Mouse (Mus musculus): Measurements from ENCODE around the gene Trpm3. TPM values are rescaled to one million over a fixed set of nuclear protein-coding genes. Genes with fewer than 3 reads are reported as not detected.

Trpm3 gene
- polyA plus RNA-seq, 1 experiment from 2014 or later = 0.23 TPM

- H3K9me3 ChIP-seq (ENCODE audit: control insufficient read depth) = no peaks in the 10 kb centered on the region
- H3K27me3 ChIP-seq (replicated peaks; ENCODE audit: control insufficient read depth, insufficient read depth, low read length) = no peaks in the 10 kb centered on the region
- no peaks in the 10 kb centered on the region for H3K4me1 ChIP-seq (replicated peaks; ENCODE audit: control insufficient read depth, insufficient read depth, low read length)
- WGBS = 12% methylated on average over 16 of the region's 16 CpGs
- peak overlapping the region; percentile 60 for H3K4me2 ChIP-seq (replicated peaks; ENCODE audit: low read depth)
- no peaks in the 10 kb centered on the region for H3K36me3 ChIP-seq (ENCODE audit: control insufficient read depth, insufficient read depth)
- TF ChIP-seq CTCF (IDR thresholded peaks at IDR 0.05; ENCODE audit: low read depth) = peak; percentile 97
- peak overlapping the region; percentile 66; the same call in 1 of the 2 replicates for H3K27ac ChIP-seq (ENCODE audit: low read depth, low read length)
- no peak overlapping the region for H3K9ac ChIP-seq (ENCODE audit: low read depth, low read length)
- ATAC-seq = peak; percentile 75
- H3K4me3 ChIP-seq (ENCODE audit: low read depth, low read length) = 0 out of 2 replicates have a peak overlapping the region, but pooled peaks have one; percentile 8
These were observed 777.2 kb downstream of the Trpm3 start for GRCm38 (mm10) chr19:22915868-22916642.

GRCm38 (mm10) chr19:22916643-22917344 lies 777.9 kb downstream of the Trpm3 start:
- Histone ChIP-seq H3K9ac (ENCODE audit: low read depth, low read length) (no peak overlapping the region), H3K27ac (ENCODE audit: low read depth, low read length) (peak overlapping the region; percentile 66), H3K4me1 (replicated peaks; ENCODE audit: control insufficient read depth, insufficient read depth, low read length) (no peaks in the 10 kb centered on the region), H3K4me3 (ENCODE audit: low read depth, low read length) (no peak overlapping the region), H3K27me3 (replicated peaks; ENCODE audit: control insufficient read depth, insufficient read depth, low read length) (no peaks in the 10 kb centered on the region), H3K36me3 (ENCODE audit: control insufficient read depth, insufficient read depth) (no peaks in the 10 kb centered on the region), H3K4me2 (replicated peaks; ENCODE audit: low read depth) (peak overlapping the region; percentile 60), H3K9me3 (ENCODE audit: control insufficient read depth) (no peaks in the 10 kb centered on the region)
- WGBS = 40% methylated on average over 18 of the region's 18 CpGs
- peak; percentile 82 for ATAC-seq
- TF ChIP-seq CTCF (IDR thresholded peaks at IDR 0.05; ENCODE audit: low read depth) = no peak

GRCm38 (mm10) chr19:22917345-22917735 lies 778.5 kb downstream of the Trpm3 start:
- 46% methylated on average over 3 of the region's 3 CpGs for WGBS
- no peak overlapping the region for H3K4me2 ChIP-seq (replicated peaks; ENCODE audit: low read depth)
- no peaks in the 10 kb centered on the region for H3K36me3 ChIP-seq (ENCODE audit: control insufficient read depth, insufficient read depth)
- H3K9ac ChIP-seq (ENCODE audit: low read depth, low read length) = no peak overlapping the region
- no peak overlapping the region for H3K4me3 ChIP-seq (ENCODE audit: low read depth, low read length)
- no peaks in the 10 kb centered on the region for H3K9me3 ChIP-seq (ENCODE audit: control insufficient read depth)
- H3K27ac ChIP-seq (ENCODE audit: low read depth, low read length) = peak overlapping the region; percentile 66; the same call in 1 of the 2 replicates
- no peaks in the 10 kb centered on the region for H3K4me1 ChIP-seq (replicated peaks; ENCODE audit: control insufficient read depth, insufficient read depth, low read length)
- H3K27me3 ChIP-seq (replicated peaks; ENCODE audit: control insufficient read depth, insufficient read depth, low read length) = no peaks in the 10 kb centered on the region
- no peak for TF ChIP-seq CTCF (IDR thresholded peaks at IDR 0.05; ENCODE audit: low read depth)
- ATAC-seq = no peak

- no peak for TF ChIP-seq CTCF (IDR thresholded peaks at IDR 0.05; ENCODE audit: low read depth)
- Histone ChIP-seq H3K36me3 (ENCODE audit: control insufficient read depth, insufficient read depth) (no peaks in the 10 kb centered on the region), H3K9ac (ENCODE audit: low read depth, low read length) (no peak overlapping the region), H3K4me3 (ENCODE audit: low read depth, low read length) (no peak overlapping the region), H3K9me3 (ENCODE audit: control insufficient read depth) (no peaks in the 10 kb centered on the region), H3K4me1 (replicated peaks; ENCODE audit: control insufficient read depth, insufficient read depth, low read length) (no peaks in the 10 kb centered on the region), H3K27me3 (replicated peaks; ENCODE audit: control insufficient read depth, insufficient read depth, low read length) (no peaks in the 10 kb centered on the region), H3K27ac (ENCODE audit: low read depth, low read length) (no peak overlapping the region), H3K4me2 (replicated peaks; ENCODE audit: low read depth) (no peak overlapping the region)
- WGBS = 69% methylated on average over 5 of the region's 5 CpGs
- no peak for ATAC-seq
These were observed 782.1 kb downstream of the Trpm3 start for GRCm38 (mm10) chr19:22920949-22921348.

- WGBS = 85% methylated on average over 18 of the region's 18 CpGs
- H3K4me2 ChIP-seq (replicated peaks; ENCODE audit: low read depth) = no peak overlapping the region
- no peaks in the 10 kb centered on the region for H3K36me3 ChIP-seq (ENCODE audit: control insufficient read depth, insufficient read depth)
- H3K4me1 ChIP-seq (replicated peaks; ENCODE audit: control insufficient read depth, insufficient read depth, low read length) = no peaks in the 10 kb centered on the region
- no peaks in the 10 kb centered on the region for H3K9me3 ChIP-seq (ENCODE audit: control insufficient read depth)
- TF ChIP-seq CTCF (IDR thresholded peaks at IDR 0.05; ENCODE audit: low read depth) = no peak
- no peaks in the 10 kb centered on the region for H3K27me3 ChIP-seq (replicated peaks; ENCODE audit: control insufficient read depth, insufficient read depth, low read length)
- H3K27ac ChIP-seq (ENCODE audit: low read depth, low read length) = no peak overlapping the region
- H3K9ac ChIP-seq (ENCODE audit: low read depth, low read length) = no peak overlapping the region
- no peak for ATAC-seq
- no peak overlapping the region for H3K4me3 ChIP-seq (ENCODE audit: low read depth, low read length)
These were observed 784.2 kb downstream of the Trpm3 start for GRCm38 (mm10) chr19:22922871-22923670.

GRCm38 (mm10) chr19:22925284-22925683 lies 786.4 kb downstream of the Trpm3 start:
- Histone ChIP-seq H3K4me1 (replicated peaks; ENCODE audit: control insufficient read depth, insufficient read depth, low read length) (no peaks in the 10 kb centered on the region), H3K27ac (ENCODE audit: low read depth, low read length) (no peak overlapping the region), H3K27me3 (replicated peaks; ENCODE audit: control insufficient read depth, insufficient read depth, low read length) (no peaks in the 10 kb centered on the region), H3K36me3 (ENCODE audit: control insufficient read depth, insufficient read depth) (no peaks in the 10 kb centered on the region), H3K9ac (ENCODE audit: low read depth, low read length) (no peak overlapping the region), H3K4me3 (ENCODE audit: low read depth, low read length) (no peak overlapping the region), H3K9me3 (ENCODE audit: control insufficient read depth) (no peaks in the 10 kb centered on the region), H3K4me2 (replicated peaks; ENCODE audit: low read depth) (no peak overlapping the region)
- 79% methylated on average over 3 of the region's 3 CpGs for WGBS
- no peak for ATAC-seq
- TF ChIP-seq CTCF (IDR thresholded peaks at IDR 0.05; ENCODE audit: low read depth) = no peak
